Mouse (Mus musculus): ENCODE data around the gene Plagl2. TPM values are rescaled to one million over a fixed set of nuclear protein-coding genes. Genes with fewer than 3 reads are reported as not detected.
A peak's percentile ranks its signal among the peaks of the same experiment; 100 is the strongest.
"Not testable (repeated sequence)": the region's sequence is repeated elsewhere in the genome, so short reads cannot be mapped to it uniquely, and the experiment has no call there.

Plagl2 gene
- polyA plus RNA-seq (2015; fragmentation: Nextera tagmentation; extraction: Ambion mirVana), result 7.6 and 11.6 TPM in 2 replicates

DNA sequence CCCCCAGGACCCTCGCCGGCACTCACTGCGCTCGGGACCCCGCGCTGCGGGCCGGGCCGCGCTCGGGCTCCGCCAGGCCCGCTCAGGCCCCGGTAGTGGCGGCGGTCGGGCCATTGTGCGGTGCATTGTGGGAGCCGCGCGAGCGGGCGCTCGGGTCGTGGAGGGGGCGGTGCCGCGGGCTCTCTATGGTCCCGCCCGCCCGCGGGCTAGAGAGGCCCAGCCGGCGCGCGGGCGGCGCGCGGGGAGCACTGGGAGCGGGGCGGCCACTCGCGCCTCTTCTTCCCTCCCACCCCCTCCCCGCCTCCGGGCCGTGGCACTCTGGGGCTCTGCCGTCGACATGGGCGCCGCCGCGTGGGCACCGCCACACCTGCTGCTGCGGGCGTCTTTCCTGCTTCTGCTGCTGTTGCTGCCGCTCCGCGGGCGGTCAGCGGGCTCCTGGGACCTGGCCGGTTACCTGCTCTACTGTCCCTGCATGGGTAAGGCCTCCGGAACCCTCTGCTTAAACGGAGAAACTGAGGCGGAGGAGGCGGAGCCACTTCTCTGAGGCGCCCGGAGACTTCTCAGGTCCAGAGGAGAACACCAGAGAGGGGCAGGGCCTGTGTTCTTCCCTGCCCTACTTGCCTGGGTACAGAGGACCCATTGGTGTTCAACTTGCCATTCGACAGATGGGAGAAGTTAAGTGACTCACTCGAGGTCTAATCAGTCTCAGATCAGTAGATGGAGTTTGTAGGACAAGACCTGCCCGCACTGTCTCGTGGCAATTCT is at the start of gene Plagl2, which contains the start of gene Pofut1:
Gene Plagl2 (minus strand): TSS at position 177 of the 765 bp plus-strand sequence.
Gene Pofut1 (plus strand): TSS at position 284 of the 765 bp plus-strand sequence.
- WGBS, result under 1% methylated on average over 67 of the region's 72 CpGs

GRCm38 (mm10) chr2:153287835-153288234 is 46.6 kb upstream of the Plagl2 start:
- no peak overlapping the region for H3K27ac ChIP-seq
- 48% methylated on average over 6 of the region's 6 CpGs for WGBS
- ATAC-seq (replicated peaks; ENCODE audit: insufficient number of reproducible peaks, insufficient read depth, low FRiP score, low read depth), result no peak; the same call in 1 of the 2 replicates
- no peaks in the 10 kb centered on the region for H3K9me3 ChIP-seq (replicated peaks)
- no peak overlapping the region for H3K9ac ChIP-seq
- H3K36me3 ChIP-seq, result no peaks in the 10 kb centered on the region
- no peak overlapping the region for H3K4me3 ChIP-seq
- peaks cover 20% of the 10 kb centered on the region for H3K4me1 ChIP-seq (replicated peaks)
- H3K4me2 ChIP-seq, result no peak overlapping the region
- H3K27me3 ChIP-seq, result no peaks in the 10 kb centered on the region

More for the DNA sequence above, at the start of gene Plagl2, which contains the start of gene Pofut1:
- H3K4me1 ChIP-seq (replicated peaks), result peaks cover 44% of the 10 kb centered on the region
- peak; percentile 97 for ATAC-seq (replicated peaks; ENCODE audit: insufficient number of reproducible peaks, insufficient read depth, low FRiP score, low read depth)
- H3K27me3 ChIP-seq, result no peaks in the 10 kb centered on the region
- H3K27ac ChIP-seq, result peak within 1 kb of the TSS; percentile 96
- peaks cover 5% of the 10 kb centered on the region; the same call in 1 of the 2 replicates for H3K36me3 ChIP-seq
- peak within 1 kb of the TSS; percentile 97 for H3K4me3 ChIP-seq
- H3K4me2 ChIP-seq, result peak within 1 kb of the TSS; percentile 83
- H3K9me3 ChIP-seq (replicated peaks), result no peaks in the 10 kb centered on the region
- H3K9ac ChIP-seq, result peak within 1 kb of the TSS; percentile 100

GRCm38 (mm10) chr2:153286524-153286923 is 45.3 kb upstream of the Plagl2 start:
- no peaks in the 10 kb centered on the region for H3K9me3 ChIP-seq (replicated peaks)
- no peak overlapping the region for H3K4me2 ChIP-seq
- no peak for ATAC-seq (replicated peaks; ENCODE audit: insufficient number of reproducible peaks, insufficient read depth, low FRiP score, low read depth)
- no peaks in the 10 kb centered on the region for H3K36me3 ChIP-seq
- no peak overlapping the region for H3K27ac ChIP-seq
- no peak overlapping the region for H3K4me3 ChIP-seq
- WGBS, result 73% methylated on average over 4 of the region's 4 CpGs
- peaks cover 8% of the 10 kb centered on the region for H3K4me1 ChIP-seq (replicated peaks)
- no peaks in the 10 kb centered on the region for H3K27me3 ChIP-seq
- no peak overlapping the region for H3K9ac ChIP-seq

- no peak for ATAC-seq (replicated peaks; ENCODE audit: insufficient number of reproducible peaks, insufficient read depth, low FRiP score, low read depth)
- 82% methylated on average over 6 of the region's 6 CpGs for WGBS
- H3K4me1 ChIP-seq (replicated peaks), result peaks cover 3% of the 10 kb centered on the region; the same call in 1 of the 2 replicates
Measured at GRCm38 (mm10) chr2:153283919-153284318, 42.7 kb upstream of the Plagl2 start.

DNA sequence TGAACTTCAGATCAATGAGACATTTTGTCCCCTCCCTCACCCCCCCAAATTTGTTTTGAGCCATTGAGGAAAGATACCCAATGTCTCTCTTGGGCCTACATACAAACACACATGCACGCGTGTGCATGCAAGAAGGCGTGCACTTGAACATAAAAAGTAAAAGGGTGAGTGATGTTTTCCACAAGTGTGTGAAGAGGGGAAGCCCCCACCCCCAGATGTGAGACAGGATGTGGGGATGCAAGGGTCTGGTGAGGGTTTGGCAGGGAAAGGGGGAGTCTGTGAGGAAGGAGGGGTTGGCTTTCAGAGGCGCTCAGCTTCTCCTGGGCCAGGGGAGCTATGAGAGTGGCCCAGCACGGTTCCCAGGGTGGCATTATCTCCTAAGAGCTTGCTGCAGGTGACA is 37.1 kb upstream of the Plagl2 start:
- Histone ChIP-seq H3K9ac (no peak overlapping the region), H3K4me3 (no peak overlapping the region), H3K9me3 (replicated peaks) (no peaks in the 10 kb centered on the region), H3K4me1 (replicated peaks) (no peaks in the 10 kb centered on the region), H3K4me2 (no peak overlapping the region), H3K27me3 (no peaks in the 10 kb centered on the region), H3K27ac (no peak overlapping the region), H3K36me3 (no peaks in the 10 kb centered on the region)
- WGBS, result 78% methylated on average over 5 of the region's 5 CpGs
- ATAC-seq (replicated peaks; ENCODE audit: insufficient number of reproducible peaks, insufficient read depth, low FRiP score, low read depth), result no peak

More at GRCm38 (mm10) chr2:153283919-153284318, 42.7 kb upstream of the Plagl2 start:
- Histone ChIP-seq H3K4me3 (no peak overlapping the region), H3K27me3 (no peaks in the 10 kb centered on the region), H3K27ac (no peak overlapping the region), H3K36me3 (no peaks in the 10 kb centered on the region), H3K4me2 (no peak overlapping the region), H3K9me3 (replicated peaks) (no peaks in the 10 kb centered on the region), H3K9ac (no peak overlapping the region)

DNA sequence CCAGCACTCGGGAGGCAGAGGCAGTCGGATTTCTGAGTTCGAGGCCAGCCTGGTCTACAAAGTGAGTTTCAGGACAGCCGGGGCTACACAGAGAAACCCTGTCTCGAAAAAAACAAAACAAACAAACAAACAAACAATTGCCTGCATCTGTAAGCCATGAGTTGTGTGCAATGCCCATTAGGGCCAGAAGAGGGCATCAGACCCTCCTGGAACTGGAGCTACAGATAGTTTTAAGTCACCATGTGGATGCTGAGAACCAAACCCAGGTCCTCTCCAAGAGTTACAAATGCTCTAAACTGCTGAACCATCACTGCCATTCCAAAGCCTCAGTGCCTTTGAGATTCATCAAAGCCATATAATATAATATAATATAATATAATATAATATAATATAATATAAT is 35.6 kb upstream of the Plagl2 start:
- not testable (repeated sequence) for H3K27ac ChIP-seq; H3K27me3 ChIP-seq; H3K4me2 ChIP-seq; H3K4me3 ChIP-seq; H3K9ac ChIP-seq; ATAC-seq (replicated peaks; ENCODE audit: insufficient number of reproducible peaks, insufficient read depth, low FRiP score, low read depth); H3K9me3 ChIP-seq (replicated peaks); H3K4me1 ChIP-seq (replicated peaks); H3K36me3 ChIP-seq
- WGBS, result 97% methylated on average over 5 of the region's 5 CpGs

- H3K9me3 ChIP-seq (replicated peaks), result no peaks in the 10 kb centered on the region
- no peak overlapping the region for H3K27ac ChIP-seq
- no peak overlapping the region for H3K4me3 ChIP-seq
- ATAC-seq (replicated peaks; ENCODE audit: insufficient number of reproducible peaks, insufficient read depth, low FRiP score, low read depth), result no peak
- WGBS, result 90% methylated on average over 8 of the region's 8 CpGs
- no peaks in the 10 kb centered on the region for H3K36me3 ChIP-seq
- no peaks in the 10 kb centered on the region for H3K27me3 ChIP-seq
- H3K4me1 ChIP-seq (replicated peaks), result no peaks in the 10 kb centered on the region
- H3K4me2 ChIP-seq, result no peak overlapping the region
- H3K9ac ChIP-seq, result no peak overlapping the region
Measured at GRCm38 (mm10) chr2:153276440-153276839, 35.2 kb upstream of the Plagl2 start.

- not testable (repeated sequence) for H3K27ac ChIP-seq; H3K27me3 ChIP-seq; H3K9me3 ChIP-seq (replicated peaks); H3K4me2 ChIP-seq; H3K4me3 ChIP-seq; H3K4me1 ChIP-seq (replicated peaks); H3K9ac ChIP-seq; ATAC-seq (replicated peaks; ENCODE audit: insufficient number of reproducible peaks, insufficient read depth, low FRiP score, low read depth); H3K36me3 ChIP-seq
- 67% methylated on average over 3 of the region's 3 CpGs for WGBS
Measured at GRCm38 (mm10) chr2:153275577-153275976, 34.4 kb upstream of the Plagl2 start.

DNA sequence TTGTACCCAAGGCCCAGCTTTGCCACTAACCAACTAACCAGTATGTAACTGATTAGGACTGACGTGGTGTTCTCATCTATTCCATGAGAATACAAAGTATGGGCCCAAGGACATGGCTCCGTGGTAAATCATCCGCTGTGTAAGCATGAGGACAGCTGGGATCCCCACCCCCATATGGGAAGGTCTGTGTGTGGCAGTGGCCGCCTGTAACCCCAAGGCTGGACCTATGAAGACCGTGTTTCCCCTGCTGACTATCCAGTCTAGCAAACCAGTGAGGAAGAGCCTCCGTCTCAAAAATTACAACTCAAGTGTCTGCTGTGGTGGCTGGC is 33.7 kb upstream of the Plagl2 start:
- no peaks in the 10 kb centered on the region for H3K4me1 ChIP-seq (replicated peaks)
- no peaks in the 10 kb centered on the region for H3K27me3 ChIP-seq
- no peak for ATAC-seq (replicated peaks; ENCODE audit: insufficient number of reproducible peaks, insufficient read depth, low FRiP score, low read depth)
- WGBS, result 83% methylated on average over 6 of the region's 6 CpGs
- H3K27ac ChIP-seq, result no peak overlapping the region
- H3K9ac ChIP-seq, result no peak overlapping the region
- H3K9me3 ChIP-seq (replicated peaks), result no peaks in the 10 kb centered on the region
- H3K4me3 ChIP-seq, result no peak overlapping the region
- no peak overlapping the region for H3K4me2 ChIP-seq
- H3K36me3 ChIP-seq, result no peaks in the 10 kb centered on the region

DNA sequence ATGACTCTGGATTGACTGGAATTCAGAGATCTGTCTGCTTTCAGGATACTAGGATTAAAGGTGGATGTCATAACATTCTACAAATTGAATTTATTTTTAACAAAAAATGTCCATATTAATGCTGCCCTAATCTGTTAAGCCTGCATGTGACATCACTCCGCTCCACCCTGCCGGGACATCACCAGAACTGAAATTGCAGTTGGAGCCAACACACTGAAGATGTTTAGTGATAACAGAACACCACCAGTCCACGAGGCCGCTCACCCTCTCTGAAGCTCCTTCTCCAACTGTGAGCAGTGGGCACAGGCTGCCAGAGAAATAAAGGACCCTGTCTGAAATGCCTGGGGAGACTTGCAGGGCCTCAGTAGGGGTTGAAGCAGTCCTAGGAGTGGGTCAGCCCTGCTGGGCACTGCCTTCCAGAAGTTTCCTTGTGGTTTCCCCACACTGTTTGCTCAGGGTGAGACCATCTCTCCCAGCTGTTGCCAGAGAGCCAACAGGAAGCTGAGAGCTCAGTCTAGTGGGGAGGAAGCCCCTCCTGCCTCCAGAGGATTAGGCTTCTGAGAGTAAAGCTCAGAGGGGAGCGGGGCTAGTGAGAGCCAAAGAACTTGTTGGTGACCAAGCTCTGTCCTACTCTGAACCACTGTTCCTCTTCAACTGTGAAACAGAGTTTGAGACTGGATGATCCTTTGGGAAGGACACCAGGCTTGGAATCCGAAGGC is 33.1 kb upstream of the Plagl2 start:
- peak; percentile 50; the same call in 1 of the 2 replicates for ATAC-seq (replicated peaks; ENCODE audit: insufficient number of reproducible peaks, insufficient read depth, low FRiP score, low read depth)
- 69% methylated on average over 6 of the region's 6 CpGs for WGBS
- not testable (repeated sequence) for H3K4me3 ChIP-seq; H3K9me3 ChIP-seq (replicated peaks); H3K4me2 ChIP-seq; H3K36me3 ChIP-seq; H3K4me1 ChIP-seq (replicated peaks); H3K27ac ChIP-seq; H3K27me3 ChIP-seq; H3K9ac ChIP-seq

DNA sequence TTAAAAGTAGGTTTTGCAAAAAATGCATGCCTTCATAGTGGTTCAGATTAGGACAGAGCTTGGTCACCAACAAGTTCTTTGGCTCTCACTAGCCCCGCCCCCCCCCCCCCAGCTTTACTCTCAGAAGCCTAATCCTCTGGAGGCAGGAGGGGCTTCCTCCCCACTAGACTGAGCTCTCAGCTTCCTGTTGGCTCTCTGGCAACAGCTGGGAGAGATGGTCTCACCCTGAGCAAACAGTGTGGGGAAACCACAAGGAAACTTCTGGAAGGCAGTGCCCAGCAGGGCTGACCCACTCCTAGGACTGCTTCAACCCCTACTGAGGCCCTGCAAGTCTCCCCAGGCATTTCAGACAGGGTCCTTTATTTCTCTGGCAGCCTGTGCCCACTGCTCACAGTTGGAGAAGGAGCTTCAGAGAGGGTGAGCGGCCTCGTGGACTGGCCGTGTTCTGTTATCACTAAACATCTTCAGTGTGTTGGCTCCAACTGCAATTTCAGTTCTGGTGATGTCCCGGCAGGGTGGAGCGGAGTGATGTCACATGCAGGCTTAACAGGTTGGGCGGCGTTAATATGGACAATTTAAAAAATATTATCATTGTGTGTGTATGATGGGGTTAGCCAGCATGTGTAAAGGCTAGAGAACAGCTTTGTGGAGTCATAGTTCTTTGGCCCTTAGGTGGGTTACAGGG is 29.1 kb upstream of the Plagl2 start:
- H3K9ac ChIP-seq; H3K36me3 ChIP-seq; H3K4me2 ChIP-seq; H3K27ac ChIP-seq; H3K27me3 ChIP-seq; ATAC-seq (replicated peaks; ENCODE audit: insufficient number of reproducible peaks, insufficient read depth, low FRiP score, low read depth); H3K4me1 ChIP-seq (replicated peaks); H3K4me3 ChIP-seq; H3K9me3 ChIP-seq (replicated peaks): not testable (repeated sequence)
- 52% methylated on average over 8 of the region's 8 CpGs for WGBS
